Mouse (Mus musculus) lung, postnatal 0 days (tissue): ENCODE data around the gene Pcca. TPM values are rescaled to one million over a fixed set of nuclear protein-coding genes. Genes with fewer than 3 reads are reported as not detected.

ENCODE experiments used
- ATAC-seq: fragments of 200-750 bp; cut with Nextera tagmentation; 2 replicates; pipeline ENCODE4 v1.8.0; 2017; ENCODE audit warnings: moderate library complexity
- DNase-seq: peaks from one replicate; pipeline ENCODE4 v3.0.0-alpha.2; 2016; ENCODE audit warnings: low spot score
- H3K27ac ChIP-seq: fragments of 300-500 bp; sonication (generic); 2 replicates; pipeline ENCODE4 v1.5.1; 2014; ENCODE audit warnings: antibody characterized with exemption, mild to moderate bottlenecking, low read length, mixed read lengths
- H3K27me3 ChIP-seq: fragments of 300-500 bp; sonication (generic); replicated peaks from 2 replicates; pipeline ENCODE4 v1.6.1; 2014; ENCODE audit warnings: low read length, mixed read lengths; ENCODE audit not compliant: insufficient read depth
- H3K36me3 ChIP-seq: fragments of 300-500 bp; sonication (generic); 2 replicates; pipeline ENCODE4 v1.6.1; 2014; ENCODE audit warnings: low read length, mixed read lengths; ENCODE audit not compliant: insufficient read depth
- H3K4me1 ChIP-seq: fragments of 300-500 bp; sonication (generic); 2 replicates; pipeline ENCODE4 v1.6.1; 2014; ENCODE audit warnings: antibody characterized with exemption, low read depth, low read length, mixed read lengths; ENCODE audit not compliant: insufficient read depth
- H3K4me2 ChIP-seq: fragments of 300-500 bp; sonication (generic); replicated peaks from 2 replicates; pipeline ENCODE4 v1.6.1; 2014; ENCODE audit warnings: low read depth, mild to moderate bottlenecking, low read length, moderate library complexity, mixed read lengths
- H3K4me3 ChIP-seq: fragments of 300-500 bp; sonication (generic); 2 replicates; pipeline ENCODE4 v1.5.1; 2014; ENCODE audit warnings: low read depth, low read length
- H3K9ac ChIP-seq: fragments of 300-500 bp; sonication (generic); replicated peaks from 2 replicates; pipeline ENCODE4 v1.6.1; 2014; ENCODE audit warnings: low read depth, mild to moderate bottlenecking
- H3K9me3 ChIP-seq: fragments of 300-500 bp; sonication (generic); 2 replicates; pipeline ENCODE4 v1.6.1; 2016; ENCODE audit warnings: low read length, mixed read lengths
- CTCF ChIP-seq: IDR thresholded peaks from 2 replicates; pipeline ENCODE4 v1.5.1; 2016; ENCODE audit warnings: antibody characterized with exemption, mild to moderate bottlenecking
- EP300 ChIP-seq: IDR thresholded peaks from 2 replicates; pipeline ENCODE4 v1.6.1; 2016; ENCODE audit warnings: antibody characterized with exemption, mild to moderate bottlenecking, control low read depth
- WGBS: fragments of 180-500 bp; shearing (Covaris S2); extraction: QIAGEN DNeasy Blood & Tissue Kit; methylation state at CpG from one replicate; pipeline ENCODE4 v1.1.7; 2014; 5-methylcytosine and 5-hydroxymethylcytosine counted together
- polyA plus RNA-seq: library from polyadenylated mRNA; unstranded; fragments of >200 nt; fragmentation: Nextera tagmentation; extraction: Ambion mirVana; gene quantifications from 2 replicates; pipeline ENCODE4 v1.2.1, GENCODE M21; 2015

Gene Pcca
- polyA plus RNA-seq, 1 experiment from 2014 or later, result 10.4 TPM

GRCm38 (mm10) chr14:122883821-122884584 is 349.9 kb downstream of the Pcca start:
- no peaks in the 10 kb centered on the region for H3K4me1 ChIP-seq
- peak; percentile 11 for DNase-seq
- no peaks in the 10 kb centered on the region for H3K36me3 ChIP-seq
- peak; percentile 35; the same call in 1 of the 2 replicates for ATAC-seq
- 62% methylated on average over 10 of the region's 10 CpGs for whole genome bisulfite sequencing
- H3K4me2 ChIP-seq, result no peak overlapping the region
- no peaks in the 10 kb centered on the region for H3K9me3 ChIP-seq
- no peak for TF ChIP-seq EP300
- TF ChIP-seq CTCF, result no peak
- H3K4me3 ChIP-seq, result no peak overlapping the region
- H3K9ac ChIP-seq, result no peak overlapping the region
- no peaks in the 10 kb centered on the region for H3K27me3 ChIP-seq
- H3K27ac ChIP-seq, result no peak overlapping the region

DNA sequence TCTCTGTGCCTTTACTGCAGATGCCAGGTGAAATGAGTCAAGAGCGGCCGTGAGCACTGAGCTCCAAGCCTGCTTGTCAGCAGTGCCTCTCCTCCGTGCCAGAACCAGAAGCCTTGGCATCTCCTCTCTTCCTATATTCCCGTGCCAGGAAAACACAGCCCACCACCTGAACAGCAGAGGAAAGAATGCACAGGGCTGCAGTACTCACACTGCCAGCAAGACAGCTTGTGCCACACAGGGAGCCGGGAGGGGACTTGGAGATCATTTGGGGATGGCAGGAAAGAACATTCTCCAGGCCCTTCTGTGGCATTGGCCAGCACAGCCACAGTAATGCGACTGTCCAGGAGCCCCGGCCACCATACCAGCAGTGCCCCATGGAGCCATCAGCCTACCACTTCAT is 351.8 kb downstream of the Pcca start:
- Histone ChIP-seq H3K27ac (no peak overlapping the region), H3K9ac (no peak overlapping the region), H3K4me1 (no peaks in the 10 kb centered on the region), H3K4me3 (no peak overlapping the region), H3K27me3 (no peaks in the 10 kb centered on the region), H3K9me3 (no peaks in the 10 kb centered on the region), H3K36me3 (no peaks in the 10 kb centered on the region), H3K4me2 (no peak overlapping the region)
- ATAC-seq, result no peak
- no peak for DNase-seq
- TF ChIP-seq CTCF (no peak), EP300 (no peak)
- 84% methylated on average over 7 of the region's 7 CpGs for WGBS

DNA sequence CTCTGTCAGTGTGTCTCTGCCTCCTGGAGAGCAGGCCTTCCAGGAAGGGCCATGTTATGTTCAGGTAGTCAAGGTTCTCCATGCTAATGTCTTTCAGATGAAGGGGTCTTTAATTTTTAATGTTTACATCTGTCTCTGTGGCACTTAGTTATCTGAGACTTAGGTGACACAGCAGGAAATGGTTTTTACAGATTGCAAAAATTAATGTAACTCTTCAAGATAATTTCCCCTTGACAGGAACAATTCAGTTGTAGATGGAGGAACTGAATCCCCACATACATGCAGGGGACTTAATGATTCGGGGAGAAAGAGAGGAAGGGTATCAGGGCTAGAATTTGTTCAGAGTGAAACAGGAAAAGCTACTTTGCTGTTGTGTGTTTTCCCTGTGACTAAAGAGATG is 353.2 kb downstream of the Pcca start:
- no peak for ATAC-seq
- no peak for DNase-seq
- no peaks in the 10 kb centered on the region for H3K4me1 ChIP-seq
- H3K4me2 ChIP-seq, result no peak overlapping the region
- no peak overlapping the region for H3K4me3 ChIP-seq
- 84% methylated on average over 1 of the region's 1 CpGs for WGBS
- no peak overlapping the region for H3K9ac ChIP-seq
- no peaks in the 10 kb centered on the region for H3K9me3 ChIP-seq
- no peaks in the 10 kb centered on the region for H3K36me3 ChIP-seq
- H3K27me3 ChIP-seq, result no peaks in the 10 kb centered on the region
- TF ChIP-seq CTCF, result no peak
- no peak for TF ChIP-seq EP300
- no peak overlapping the region for H3K27ac ChIP-seq

- no peak overlapping the region for H3K4me2 ChIP-seq
- WGBS, result 97% methylated on average over 3 of the region's 3 CpGs
- H3K9me3 ChIP-seq, result no peaks in the 10 kb centered on the region
- no peaks in the 10 kb centered on the region for H3K36me3 ChIP-seq
- H3K4me1 ChIP-seq, result no peaks in the 10 kb centered on the region
- no peak for TF ChIP-seq CTCF
- TF ChIP-seq EP300, result no peak
- no peak overlapping the region for H3K9ac ChIP-seq
- DNase-seq, result no peak
- H3K4me3 ChIP-seq, result no peak overlapping the region
- no peak overlapping the region for H3K27ac ChIP-seq
- H3K27me3 ChIP-seq, result no peaks in the 10 kb centered on the region
- ATAC-seq, result no peak
Observed at GRCm38 (mm10) chr14:122887702-122888479, 353.8 kb downstream of the Pcca start.

- no peak for DNase-seq
- H3K9me3 ChIP-seq, result no peaks in the 10 kb centered on the region
- WGBS, result 91% methylated on average over 1 of the region's 1 CpGs
- no peak overlapping the region for H3K27ac ChIP-seq
- H3K27me3 ChIP-seq, result no peaks in the 10 kb centered on the region
- no peaks in the 10 kb centered on the region for H3K36me3 ChIP-seq
- H3K9ac ChIP-seq, result no peak overlapping the region
- H3K4me1 ChIP-seq, result no peaks in the 10 kb centered on the region
- H3K4me3 ChIP-seq, result no peak overlapping the region
- ATAC-seq, result no peak
- H3K4me2 ChIP-seq, result no peak overlapping the region
- no peak for TF ChIP-seq EP300
- TF ChIP-seq CTCF, result no peak
Observed at GRCm38 (mm10) chr14:122888480-122888872, 354.4 kb downstream of the Pcca start.

DNA sequence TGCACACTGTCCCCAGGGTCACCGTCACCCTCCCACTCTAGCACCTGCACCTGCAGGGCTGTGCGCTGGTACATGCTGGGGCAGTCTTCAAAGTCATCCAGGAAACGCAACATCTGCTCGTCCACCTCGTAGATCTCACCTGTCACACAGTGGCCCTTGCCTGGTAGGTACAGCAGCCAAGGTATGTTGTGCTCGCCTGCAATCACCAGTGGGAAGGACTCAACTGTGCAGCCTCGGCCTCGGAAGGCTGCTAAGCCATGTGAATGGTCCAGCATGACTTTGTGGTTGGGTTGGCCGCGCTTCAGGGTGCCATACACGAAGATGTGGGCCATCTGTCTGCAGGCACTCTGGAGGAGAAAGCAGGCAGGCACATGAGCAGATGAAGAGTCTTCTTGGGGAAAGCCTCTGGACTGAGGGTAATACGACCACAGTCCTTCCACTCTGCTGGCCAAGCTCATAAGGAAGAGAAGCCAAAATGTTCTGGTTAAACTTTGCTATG is 357.4 kb downstream of the Pcca start:
- TF ChIP-seq CTCF (no peak), EP300 (no peak)
- WGBS, result 89% methylated on average over 12 of the region's 12 CpGs
- Histone ChIP-seq H3K4me1 (no peaks in the 10 kb centered on the region), H3K9me3 (no peaks in the 10 kb centered on the region), H3K27ac (no peak overlapping the region), H3K4me3 (no peak overlapping the region), H3K27me3 (no peaks in the 10 kb centered on the region), H3K4me2 (no peak overlapping the region), H3K9ac (no peak overlapping the region), H3K36me3 (no peaks in the 10 kb centered on the region)
- ATAC-seq, result no peak
- DNase-seq, result no peak
